Mouse (Mus musculus): ENCODE measurements around the gene Hopx.

Hopx gene

DNA sequence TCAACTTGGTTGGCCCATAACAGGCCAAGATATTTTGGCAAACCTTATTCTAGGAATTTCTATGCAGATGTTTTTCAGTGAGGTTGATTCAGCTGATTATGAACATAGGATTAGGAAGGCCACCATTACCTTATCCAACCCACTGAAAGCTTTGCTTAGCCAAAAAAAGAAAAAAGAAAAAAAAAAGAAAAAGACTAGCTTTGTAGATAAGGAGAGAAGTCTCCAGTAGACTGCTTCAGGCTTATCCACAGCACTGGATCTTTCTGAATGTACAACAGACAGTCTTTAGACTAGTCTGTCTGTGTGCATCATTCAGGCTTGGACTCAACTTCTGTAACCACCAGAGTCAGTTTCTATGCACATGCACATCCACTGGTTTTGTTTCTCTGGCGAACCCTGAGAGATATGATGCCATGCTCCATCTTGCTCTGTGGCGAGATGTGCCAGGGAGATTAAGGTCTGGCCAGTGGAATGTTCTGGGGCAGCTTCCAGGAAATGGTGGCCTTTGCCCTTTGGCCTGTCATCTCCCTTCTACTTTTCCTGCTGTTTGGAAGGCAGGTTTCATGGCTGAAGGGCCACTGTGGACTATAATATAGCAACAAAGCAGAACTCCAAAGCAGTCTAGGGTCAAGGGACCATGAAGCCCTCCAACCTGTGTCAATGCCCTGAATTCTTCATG is 17.7 kb upstream of the Hopx start:
- no peak for DNase-seq (ENCODE audit: low read depth, low spot score)

- DNase-seq (ENCODE audit: low read depth, low spot score), result no peak
Measured at GRCm38 (mm10) chr5:77131879-77132278, 17.0 kb upstream of the Hopx start.

DNA sequence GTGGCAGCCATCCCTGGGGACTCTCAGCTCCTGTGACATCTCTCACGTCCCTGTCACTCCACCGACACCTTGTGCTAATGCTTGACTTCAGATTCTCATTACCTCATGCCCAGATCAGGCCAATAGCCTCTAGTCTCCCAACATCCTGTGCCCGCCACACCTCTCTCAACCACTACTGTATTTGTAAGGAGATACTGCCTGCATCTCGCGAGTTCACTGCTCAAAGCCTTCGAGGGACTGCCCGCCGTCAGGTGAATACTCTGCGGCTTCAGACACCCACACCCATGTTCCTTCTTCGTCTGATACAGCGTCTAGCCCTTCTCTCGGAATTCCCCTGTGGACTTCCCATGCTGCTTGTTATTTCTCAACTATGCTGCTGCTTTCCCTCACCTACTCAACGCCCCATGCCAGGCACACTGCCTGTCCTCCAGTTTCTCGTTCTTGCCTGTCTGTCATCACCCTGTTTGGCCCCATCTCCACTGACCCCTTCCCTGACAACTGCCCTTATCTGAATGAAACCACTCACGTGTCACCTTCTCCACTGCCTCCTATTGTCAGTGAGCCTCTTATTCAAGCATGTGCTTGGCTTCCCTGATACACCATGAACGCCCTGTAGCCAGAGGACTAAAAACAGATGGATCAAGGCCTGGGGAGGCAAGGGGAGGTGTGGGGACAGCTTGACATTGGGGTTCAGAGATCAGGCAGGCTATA is 15.5 kb upstream of the Hopx start:
- no peak for DNase-seq (ENCODE audit: low read depth, low spot score)

- DNase-seq (ENCODE audit: low read depth, low spot score), result no peak
Measured at GRCm38 (mm10) chr5:77129907-77130306, 15.0 kb upstream of the Hopx start.

GRCm38 (mm10) chr5:77128854-77129253 is 13.9 kb upstream of the Hopx start:
- DNase-seq (ENCODE audit: low read depth, low spot score), result no peak

DNA sequence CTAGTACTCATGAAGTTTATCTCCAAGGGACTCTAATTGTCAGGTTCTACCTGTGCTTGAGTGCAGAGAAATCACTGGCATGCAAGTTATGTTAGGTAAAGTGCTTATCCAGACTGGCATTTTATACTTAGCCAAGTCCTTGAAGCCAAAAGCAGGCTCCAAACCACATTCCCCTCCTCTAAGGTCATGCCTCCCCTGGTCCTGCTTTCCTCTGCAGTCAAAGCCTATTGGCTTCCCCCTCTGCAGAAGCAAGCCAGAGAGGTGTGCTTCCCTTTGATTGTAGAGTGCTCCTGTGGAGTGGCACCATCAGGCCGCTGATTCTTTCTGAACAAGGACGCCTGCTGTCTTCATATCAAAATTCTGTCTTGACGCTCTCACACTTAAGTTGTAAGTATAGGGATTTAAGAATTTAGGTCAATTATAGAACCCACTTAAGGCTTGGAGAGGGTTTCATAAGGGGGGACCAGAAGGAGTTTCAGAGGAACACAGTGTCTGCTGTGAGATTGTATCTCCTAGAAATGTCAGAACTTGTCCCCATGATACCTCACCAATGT is 11.6 kb upstream of the Hopx start:
- DNase-seq (ENCODE audit: low read depth, low spot score), result no peak

GRCm38 (mm10) chr5:77124817-77125283 is 9.9 kb upstream of the Hopx start:
- no peak for DNase-seq (ENCODE audit: low read depth, low spot score)

GRCm38 (mm10) chr5:77124165-77124564 is 9.2 kb upstream of the Hopx start:
- no peak for DNase-seq (ENCODE audit: low read depth, low spot score)

DNA sequence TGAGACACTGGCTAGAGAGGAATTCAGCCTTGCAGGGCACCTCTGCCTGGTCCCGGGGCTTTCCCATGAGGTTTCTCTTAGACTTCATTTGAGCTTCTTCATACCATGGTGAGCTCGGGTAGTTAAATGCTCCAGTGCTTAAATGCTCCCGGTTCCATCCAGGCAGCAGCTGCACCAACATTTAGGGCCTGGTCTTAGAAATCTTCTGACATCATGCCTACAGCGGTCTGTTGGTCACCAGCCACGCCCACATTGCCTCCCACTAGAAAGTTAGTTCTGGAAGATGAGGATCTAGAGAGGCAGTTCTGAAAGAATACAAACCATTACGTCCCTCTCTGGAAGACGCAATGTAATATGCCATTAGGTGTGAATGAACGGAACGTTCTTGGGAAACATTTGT is 8.7 kb upstream of the Hopx start:
- DNase-seq (ENCODE audit: low read depth, low spot score), result no peak

GRCm38 (mm10) chr5:77122254-77123192 is 7.6 kb upstream of the Hopx start:
- DNase-seq (ENCODE audit: low read depth, low spot score), result no peak

DNA sequence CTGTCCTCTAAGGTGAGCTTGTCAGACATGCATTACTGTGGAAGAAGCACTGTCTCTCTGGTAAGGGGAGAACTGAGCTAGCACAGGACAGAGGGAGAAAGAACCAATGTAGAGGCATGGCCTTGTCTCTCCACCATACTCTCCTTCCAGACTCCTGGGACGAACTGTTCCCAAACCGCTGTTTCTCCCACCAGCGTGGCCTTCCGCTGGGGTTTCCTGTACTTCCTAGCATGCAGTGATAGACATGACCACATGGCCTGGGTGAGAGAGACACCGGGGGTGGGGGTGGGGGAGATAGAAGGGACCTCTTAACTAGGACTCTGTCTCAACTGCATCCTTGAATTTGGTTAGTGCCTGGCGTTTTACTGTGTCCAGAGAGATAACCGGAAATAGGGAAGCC is 5.8 kb upstream of the Hopx start:
- no peak for DNase-seq (ENCODE audit: low read depth, low spot score)

DNA sequence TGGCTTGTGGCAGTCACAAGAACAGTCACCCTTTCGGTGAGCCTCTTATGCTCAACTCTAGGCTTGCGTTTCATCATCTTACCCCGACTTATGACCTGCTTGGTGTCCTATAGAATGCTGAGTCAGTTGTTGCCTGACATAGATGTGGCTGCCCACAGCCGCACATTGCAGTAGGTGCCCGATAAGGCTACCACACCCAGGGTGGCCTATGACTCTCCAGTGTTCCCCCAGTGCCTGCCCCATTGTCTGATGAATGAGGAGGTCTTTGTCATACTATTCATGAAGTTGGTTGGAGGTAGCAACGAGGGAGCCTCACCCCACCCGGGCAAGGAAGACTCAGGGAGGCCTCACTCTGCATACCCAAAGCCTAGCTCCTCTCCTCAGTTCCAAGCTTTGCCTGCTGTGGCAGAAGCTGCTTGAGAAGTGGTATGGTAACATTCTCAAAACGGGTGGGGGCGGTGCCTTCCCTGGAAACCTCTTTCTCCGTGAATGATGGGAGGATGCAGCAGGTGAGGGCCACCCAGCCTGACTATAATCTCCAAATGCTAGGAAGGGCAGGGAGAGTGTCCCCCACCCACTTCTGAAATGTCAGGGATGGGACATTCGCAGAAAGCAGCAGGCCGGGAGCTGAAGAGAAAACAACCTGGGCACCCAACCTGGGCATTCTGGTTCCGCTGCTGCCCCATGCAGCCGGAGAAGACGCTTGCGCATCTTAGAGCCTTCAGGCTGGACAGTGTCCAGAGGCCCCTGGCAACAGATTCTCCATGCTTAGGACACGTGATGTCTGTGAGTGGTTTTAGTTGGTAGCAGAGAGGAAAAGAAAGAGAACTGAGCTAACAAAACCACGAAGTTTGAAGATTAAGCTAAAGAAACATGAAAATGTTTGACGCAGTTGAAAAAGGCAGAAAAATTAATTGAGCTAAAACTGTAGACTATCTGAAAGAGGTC is 4.8 kb upstream of the Hopx start:
- no peak for DNase-seq (ENCODE audit: low read depth, low spot score)

GRCm38 (mm10) chr5:77115732-77116131 is 811 bp upstream of the Hopx start:
- no peak for DNase-seq (ENCODE audit: low read depth, low spot score)

- no peak for DNase-seq (ENCODE audit: low read depth, low spot score)
Measured at GRCm38 (mm10) chr5:77113773-77114172, 1.1 kb downstream of the Hopx start.

DNA sequence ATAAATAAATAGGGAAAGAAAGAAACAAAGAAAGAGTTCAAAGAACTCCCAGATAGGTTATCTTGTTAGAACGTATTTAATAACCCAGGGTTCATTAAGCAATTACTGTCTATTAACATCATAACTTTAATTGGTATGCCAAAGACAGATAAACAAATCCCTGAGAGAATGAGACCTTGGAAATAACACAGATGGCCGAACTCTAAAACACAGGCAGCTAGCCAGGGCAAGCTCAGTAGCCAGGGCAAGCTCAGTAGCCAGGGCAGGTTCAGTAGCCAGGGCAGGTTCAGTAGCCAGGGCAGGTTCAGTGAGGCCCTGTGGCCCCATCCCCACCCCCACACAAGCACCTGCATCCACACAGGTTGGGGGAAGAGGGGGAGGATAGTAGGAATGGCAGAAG is 2.9 kb downstream of the Hopx start:
- no peak for DNase-seq (ENCODE audit: low read depth, low spot score)

GRCm38 (mm10) chr5:77109814-77110213 is 5.1 kb downstream of the Hopx start:
- DNase-seq (ENCODE audit: low read depth, low spot score), result no peak

- no peak for DNase-seq (ENCODE audit: low read depth, low spot score)
Measured at GRCm38 (mm10) chr5:77108806-77109205, 6.1 kb downstream of the Hopx start.

DNA sequence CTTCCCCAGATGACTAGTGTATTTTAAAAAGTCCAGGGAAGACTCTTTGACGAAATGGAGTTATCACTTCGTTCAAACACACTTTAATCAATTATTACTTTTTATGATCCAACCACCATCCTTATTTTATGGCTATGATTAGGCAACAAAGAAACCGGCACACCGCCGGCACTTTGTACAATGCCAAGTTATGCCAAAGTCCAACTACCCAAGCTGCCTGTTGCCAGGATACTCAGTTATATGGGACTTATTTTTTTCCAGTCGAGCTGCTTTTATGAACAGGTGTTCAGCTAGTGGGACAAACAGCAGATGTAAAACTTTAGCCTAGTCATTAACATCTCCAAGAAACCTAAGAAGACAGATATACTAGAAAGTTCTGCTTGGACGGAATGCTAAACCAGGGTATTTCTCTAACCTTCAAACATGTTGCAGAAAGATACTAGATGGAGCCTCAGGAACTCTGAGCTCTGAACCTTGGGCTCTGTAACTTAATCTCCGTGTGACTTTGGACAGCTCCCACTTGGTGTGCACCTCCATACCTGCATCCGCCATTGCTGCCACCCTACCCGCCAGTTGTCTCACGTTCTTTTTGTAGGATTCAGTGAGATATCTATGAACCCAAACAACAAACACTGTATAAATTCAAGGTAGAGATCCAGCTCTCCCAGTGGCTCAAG is 7.6 kb downstream of the Hopx start:
- DNase-seq (ENCODE audit: low read depth, low spot score), result no peak

DNA sequence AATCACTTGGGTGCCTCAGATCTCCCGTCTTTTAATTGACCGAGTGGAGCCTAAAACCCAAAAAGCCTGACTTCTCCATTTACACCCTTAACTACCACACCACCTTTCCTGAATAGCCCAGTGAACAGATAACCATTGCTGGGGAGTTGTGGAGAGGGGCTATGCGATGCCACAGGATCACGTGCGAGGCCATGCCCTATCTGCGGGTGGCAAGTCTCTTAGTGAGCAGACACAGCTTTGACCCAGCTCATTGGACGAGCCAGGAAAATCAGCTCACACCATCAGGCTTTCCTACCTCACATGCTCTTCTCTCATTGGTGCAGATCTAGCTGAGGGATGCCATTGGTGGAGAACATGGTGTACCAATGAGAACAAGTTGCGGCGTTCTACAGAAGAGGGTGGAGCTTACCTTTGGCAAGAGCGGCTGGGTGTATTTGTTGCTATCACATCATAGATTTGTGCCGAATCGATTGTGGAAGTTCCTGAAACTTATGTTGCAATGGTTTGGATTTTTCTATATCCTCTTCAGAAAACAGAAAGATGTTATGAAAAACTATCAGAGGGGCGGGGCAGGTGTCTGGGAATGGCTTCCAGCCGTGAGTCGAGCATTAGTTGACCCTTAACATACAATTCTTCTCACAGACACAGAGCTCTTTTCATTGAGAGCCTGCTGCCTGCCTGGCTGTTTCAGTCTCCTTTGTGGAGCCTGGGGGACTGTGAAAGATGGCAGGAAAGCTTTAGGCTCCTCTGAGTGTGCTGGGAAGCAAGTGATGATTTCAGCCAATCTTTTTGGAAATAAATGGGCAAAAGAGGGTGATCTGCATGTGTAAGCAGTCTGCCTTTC is 12.2 kb downstream of the Hopx start:
- DNase-seq (ENCODE audit: low read depth, low spot score), result no peak
